Comparison of ENCODE assay signal across 21 mouse cellular contexts in the genomic region with DNA sequence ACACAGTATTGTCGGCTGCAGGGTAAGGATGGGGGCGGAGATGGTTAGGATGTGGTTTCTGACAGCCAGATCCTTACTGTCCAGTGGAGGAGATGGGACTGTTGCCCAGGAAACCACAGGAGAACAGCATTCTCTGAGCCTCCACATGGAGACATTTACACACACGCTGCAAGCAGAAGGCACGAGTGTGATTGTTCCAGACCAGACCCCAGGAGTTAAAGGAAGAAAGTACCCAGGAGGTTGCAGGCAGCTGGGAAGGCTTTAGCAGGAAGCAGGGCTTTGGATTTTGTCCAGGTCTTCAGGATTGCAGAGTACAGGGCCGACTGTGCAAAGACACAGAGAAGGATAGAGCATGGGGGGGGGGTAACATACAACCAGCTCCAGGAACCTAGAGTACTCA. TPM values are rescaled to one million over a fixed set of nuclear protein-coding genes. Genes with fewer than 3 reads are reported as not detected.
DNase-seq lines count a peak whose midpoint lies in the region; ATAC-seq lines count a peak whose summit lies in the region.
"Had no signal": no experiment of that assay in that cellular context is flagged by ENCODE, and none has a peak within 500 bp of the region (broad histone marks: within the 10 kb centered on the region; RNA-seq: fewer than 3 reads in every experiment).

No protein-coding gene starts in this region.

- DNase-seq in cerebellum, adult 18-20 months: peak; percentile 24 to 28
- DNase-seq in cerebellum, postnatal 4 days (ENCODE audit: low spot score in 2 of 2): no peak
- DNase-seq in left cerebral cortex, postnatal 4 days: peak; percentile 75
- DNase-seq in left cerebral cortex, adult 8-10 months (ENCODE audit: low spot score in 2 of 2): no peak
- DNase-seq in 3T3-L1 (ENCODE audit: low read depth, low spot score): peak; percentile 53
- DNase-seq in cerebellum, postnatal 14 days: peak; percentile 66 to 72
- no peak for DNase-seq in thymus, postnatal 14 days
- DNase-seq: embryo, embryonic 11 days; gastrocnemius, postnatal 25 days; heart, adult 2 months; liver, embryonic 13.5 days had no signal

- H3K9me3 ChIP-seq in heart, embryonic 12.5 days (replicated peaks): no peaks in the 10 kb centered on the region
- H3K9me3 ChIP-seq: forebrain, embryonic 13.5 days; heart, embryonic 15.5 days; liver, embryonic 13.5 days; midbrain, embryonic 10.5 days; neural tube, embryonic 12.5 days had no signal

- no peak overlapping the region for H3K4me3 ChIP-seq in heart, embryonic 12.5 days
- H3K4me3 ChIP-seq: forebrain, embryonic 13.5 days; heart, adult 2 months; heart, embryonic 15.5 days; liver, embryonic 13.5 days; midbrain, embryonic 10.5 days; neural tube, embryonic 12.5 days had no signal

- no peak overlapping the region for H3K4me2 ChIP-seq in heart, embryonic 12.5 days
- H3K4me2 ChIP-seq: forebrain, embryonic 13.5 days; heart, embryonic 15.5 days; liver, embryonic 13.5 days; neural tube, embryonic 12.5 days had no signal

- H3K9ac ChIP-seq in heart, embryonic 12.5 days: no peak overlapping the region
- H3K9ac ChIP-seq: forebrain, embryonic 13.5 days; heart, embryonic 15.5 days; liver, embryonic 13.5 days; neural tube, embryonic 12.5 days had no signal

- no peaks in the 10 kb centered on the region for H3K36me3 ChIP-seq in heart, embryonic 12.5 days
- H3K36me3 ChIP-seq: heart, embryonic 15.5 days; liver, embryonic 13.5 days; midbrain, embryonic 10.5 days; neural tube, embryonic 12.5 days had no signal

- no peak for ATAC-seq in heart, embryonic 12.5 days (ENCODE audit: insufficient number of reproducible peaks, low FRiP score)
- ATAC-seq: forebrain, embryonic 13.5 days had no signal

- H3K27me3 ChIP-seq in heart, embryonic 12.5 days (replicated peaks): peaks cover 61% of the 10 kb centered on the region

- intact Hi-C loops in left cerebral cortex, postnatal 4 days (cut with DNase I): no loop called here

- WGBS in heart, embryonic 12.5 days: 50% methylated on average over 5 of the region's 5 CpGs

- no peaks in the 10 kb centered on the region for H3K4me1 ChIP-seq in heart, embryonic 12.5 days (replicated peaks)
- H3K4me1 ChIP-seq: forebrain, embryonic 13.5 days; heart, embryonic 15.5 days; liver, embryonic 13.5 days; neural tube, embryonic 12.5 days had no signal

- H3K27ac ChIP-seq in heart, embryonic 12.5 days (ENCODE audit: poor library complexity, severe bottlenecking): no peak overlapping the region
- H3K27ac ChIP-seq: forebrain, embryonic 13.5 days; heart, adult 2 months; heart, embryonic 15.5 days; liver, embryonic 13.5 days; macrophage; midbrain, embryonic 10.5 days; neural tube, embryonic 12.5 days had no signal

RNA-seq across cellular contexts. Expression of gene C1ql1, which starts 25.1 kb away (rescaled TPM):
- total RNA-seq in left cerebral cortex, postnatal 4 days (2021): 10 to 100 TPM; 10.9 to 12.7 TPM
- 10 to 100 TPM; 12.9 to 18.8 (median 15.5) TPM for total RNA-seq in left cerebral cortex, adult 8-10 months (2022)
- polyA plus RNA-seq in heart, embryonic 12.5 days (2016; fragmentation: Nextera tagmentation; extraction: Ambion mirVana): 0.87 and 1.4 TPM in 2 replicates
- total RNA-seq: heart, adult 2 months; hematopoietic stem cell, adult 5-6 weeks; monocyte, adult 5-6 weeks had no signal
- polyA plus RNA-seq: macrophage; thymus, postnatal 0 days had no signal

RNA-seq across cellular contexts. Expression of gene Kif18b, which starts 46.7 kb away (rescaled TPM):
- 1 to 10 TPM; 3.7 to 4.1 TPM for total RNA-seq in left cerebral cortex, postnatal 4 days (2021)
- total RNA-seq in left cerebral cortex, adult 8-10 months (2022): under 1 TPM in 1 of 4 experiments, not detected in 3; 0.17 TPM
- polyA plus RNA-seq in heart, embryonic 12.5 days (2016; fragmentation: Nextera tagmentation; extraction: Ambion mirVana): 6.4 and 8.6 TPM in 2 replicates
- total RNA-seq: layer of hippocampus, adult 18-20 months; monocyte, adult 5-6 weeks had no signal

RNA-seq across cellular contexts. Expression of gene Nmt1, which starts 56.4 kb away (rescaled TPM):
- 10 to 100 TPM; 60.3 to 67.8 TPM for total RNA-seq in left cerebral cortex, postnatal 4 days (2021)
- 100 to 1,000 TPM; 124 to 149 (median 129) TPM for total RNA-seq in left cerebral cortex, adult 8-10 months (2022)
- 46.9 and 50.4 TPM in 2 replicates for polyA plus RNA-seq in heart, embryonic 12.5 days (2016; fragmentation: Nextera tagmentation; extraction: Ambion mirVana)

RNA-seq across cellular contexts. Expression of gene Dcakd, which starts 56.5 kb away (rescaled TPM):
- 100 to 1,000 TPM; 116 to 128 TPM for total RNA-seq in left cerebral cortex, postnatal 4 days (2021)
- 10 to 100 TPM; 36.7 to 45.3 (median 40.8) TPM for total RNA-seq in left cerebral cortex, adult 8-10 months (2022)
- 94.1 and 95.2 TPM in 2 replicates for polyA plus RNA-seq in heart, embryonic 12.5 days (2016; fragmentation: Nextera tagmentation; extraction: Ambion mirVana)

Comparison
In these comparisons a context has a peak if more than half of its experiments do, and no peak if none do; other contexts are left out.
1. DNase-seq: peak in cerebellum, adult 18-20 months (2 of 2), left cerebral cortex, postnatal 4 days (single experiment), 3T3-L1 (single experiment) and cerebellum, postnatal 14 days (2 of 2); none in cerebellum, postnatal 4 days (0 of 2), left cerebral cortex, adult 8-10 months (0 of 2) and thymus, postnatal 14 days (single experiment).